Mouse (Mus musculus): Measurements from ENCODE around the gene Elfn1. TPM values are rescaled to one million over a fixed set of nuclear protein-coding genes. Genes with fewer than 3 reads are reported as not detected.

Elfn1 gene
- total and polyA plus RNA-seq, 3 experiments, result 0.04 to 0.06 TPM; not detected in 1

DNA sequence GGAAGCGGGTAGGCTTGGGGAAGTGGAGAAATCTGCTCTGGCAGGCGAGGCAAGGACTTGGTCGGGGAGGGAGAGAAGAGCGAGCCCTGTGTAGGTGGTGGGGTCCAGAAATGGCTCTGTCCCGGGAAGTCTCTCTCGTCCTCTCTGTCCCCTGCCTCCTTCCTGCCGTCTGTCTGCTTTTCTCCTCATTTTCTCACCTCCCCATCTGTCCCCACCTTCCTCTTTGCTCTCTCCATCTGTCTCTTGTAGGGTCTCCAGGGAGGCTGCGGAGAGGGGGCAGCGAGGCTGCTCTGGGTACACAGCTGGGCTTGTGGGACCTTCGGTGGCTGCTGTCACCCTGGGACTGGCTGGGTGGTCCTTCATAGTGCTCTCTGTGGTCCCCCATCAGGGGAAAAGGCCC lies 18.4 kb upstream of the Elfn1 start:
- Histone ChIP-seq H3K4me3 (replicated peaks in 1 of 3; ENCODE audit: low read depth in 2 of 3, low read length in 2 of 3, poor library complexity in 1 of 3) (no peak overlapping the region), H3K79me2 (replicated peaks; ENCODE audit: control insufficient read depth, extremely low read depth, insufficient read depth, poor library complexity, severe bottlenecking) (no peaks in the 10 kb centered on the region), H3K27me3 (replicated peaks) (peaks cover 51% of the 10 kb centered on the region), H3K4me2 (ENCODE audit: insufficient read depth, low read depth, poor library complexity, severe bottlenecking) (no peak overlapping the region), H3K9me3 (replicated peaks; ENCODE audit: low read length) (peaks cover 7% of the 10 kb centered on the region), H3K4me1 (ENCODE audit: control insufficient read depth in 1 of 2, insufficient read depth in 2 of 2) (peaks cover 3 to 23% of the 10 kb centered on the region in 2 experiments; a peak in 3 of 4 replicates), H3K36me3 (replicated peaks in 1 of 2; ENCODE audit: control insufficient read depth in 1 of 2, insufficient read depth in 1 of 2, low read length in 1 of 2) (no peaks in the 10 kb centered on the region), H3K27ac (ENCODE audit: insufficient read depth, low read depth) (no peak overlapping the region), H3K9ac (ENCODE audit: insufficient read depth, low read depth) (no peak overlapping the region)
- in situ Hi-C loops (cut with MboI; ENCODE audit: low pct_ligation_motif_present, low pct_unique_long_range_greater_than_20kb, low sequenced_read_pairs), result no loop called here
- dilution Hi-C loops (cut with MboI; ENCODE audit: extremely low pct_ligation_motif_present, extremely low pct_unique_long_range_greater_than_20kb, low sequenced_read_pairs), result no loop called here
- DNase-seq (ENCODE audit: extremely low read depth), result no peak
- TF ChIP-seq JUND (conservative IDR thresholded peaks at IDR 0.05; ENCODE audit: low read depth, low read length) (no peak), MEF2A (IDR thresholded peaks at IDR 0.05; ENCODE audit: borderline replicate concordance, low read depth, low read length) (no peak), JUN (IDR thresholded peaks at IDR 0.05; ENCODE audit: insufficient read depth, low read depth, low read length) (no peak), KAT2A (IDR thresholded peaks at IDR 0.05; ENCODE audit: insufficient replicate concordance, low read length) (no peak), MAFK (IDR thresholded peaks at IDR 0.05; ENCODE audit: insufficient replicate concordance, low read length) (no peak), ZC3H11A (IDR thresholded peaks at IDR 0.05; ENCODE audit: low read depth, low read length) (no peak), USF2 (conservative IDR thresholded peaks at IDR 0.05; ENCODE audit: low read depth, low read length) (no peak), MXI1 (IDR thresholded peaks at IDR 0.05; ENCODE audit: low read depth, low read length) (no peak), PAX5 (IDR thresholded peaks at IDR 0.05; ENCODE audit: low read length) (no peak), BHLHE40 (IDR thresholded peaks at IDR 0.05; ENCODE audit: low read depth, low read length) (no peak), SIN3A (IDR thresholded peaks at IDR 0.05; ENCODE audit: low read length) (no peak), GABPA (IDR thresholded peaks at IDR 0.05; ENCODE audit: insufficient replicate concordance, low read depth, low read length) (no peak), MYC (IDR thresholded peaks at IDR 0.05; ENCODE audit: low read depth, low read length) (no peak), USF1 (IDR thresholded peaks at IDR 0.05; ENCODE audit: low read depth, low read length) (no peak), SMC3 (IDR thresholded peaks at IDR 0.05; ENCODE audit: low read depth, low read length) (no peak), TBP (conservative IDR thresholded peaks at IDR 0.05; ENCODE audit: low read depth, low read length) (no peak), UBTF (IDR thresholded peaks at IDR 0.05; ENCODE audit: low read depth, low read length) (no peak)

DNA sequence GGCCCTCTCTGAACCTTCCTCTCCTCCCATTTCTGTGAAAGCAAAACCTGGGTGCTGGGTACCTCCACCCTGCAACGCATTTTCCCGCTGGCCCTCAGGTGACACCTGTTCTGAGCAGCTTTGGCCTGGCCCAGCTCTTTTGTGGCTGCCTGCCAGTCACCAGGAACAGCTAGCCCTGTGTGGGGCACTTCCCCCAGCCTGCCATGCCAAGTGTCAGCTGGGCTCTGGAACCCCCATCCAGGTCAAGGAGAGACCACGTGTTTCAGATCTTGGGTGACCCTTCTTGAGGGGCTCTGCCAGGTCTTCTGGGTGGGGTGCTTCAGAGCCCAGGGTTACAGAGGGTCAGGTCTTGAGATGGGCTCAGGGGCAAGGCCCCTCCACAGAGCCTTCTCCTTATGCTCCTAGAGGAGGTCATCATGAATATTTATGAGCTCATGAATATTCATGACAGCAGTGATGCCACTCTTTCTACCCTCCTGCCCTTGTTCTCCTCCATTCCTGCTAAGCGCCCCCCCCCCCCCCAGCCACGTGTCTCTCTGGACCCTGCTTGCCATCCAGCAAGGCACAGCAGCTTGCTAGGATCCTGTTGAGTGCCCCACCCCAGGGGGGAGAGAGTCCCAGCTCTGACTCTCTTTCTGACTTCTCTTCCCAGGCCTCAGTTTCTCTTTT lies 15.3 kb upstream of the Elfn1 start:
- no peak overlapping the region for H3K27ac ChIP-seq (ENCODE audit: insufficient read depth, low read depth)
- TF ChIP-seq BHLHE40 (IDR thresholded peaks at IDR 0.05; ENCODE audit: low read depth, low read length) (no peak), MYC (IDR thresholded peaks at IDR 0.05; ENCODE audit: low read depth, low read length) (no peak), GABPA (IDR thresholded peaks at IDR 0.05; ENCODE audit: insufficient replicate concordance, low read depth, low read length) (no peak), POLR2A (IDR thresholded peaks at IDR 0.05; ENCODE audit: low read depth, low read length) (no peak), E2F4 (IDR thresholded peaks at IDR 0.05; ENCODE audit: insufficient replicate concordance, low read depth, low read length) (no peak), SMC3 (IDR thresholded peaks at IDR 0.05; ENCODE audit: low read depth, low read length) (no peak), ZMIZ1 (IDR thresholded peaks at IDR 0.05; ENCODE audit: low read depth, low read length) (no peak), CHD1 (IDR thresholded peaks at IDR 0.05; ENCODE audit: low read depth, low read length) (no peak), USF2 (conservative IDR thresholded peaks at IDR 0.05; ENCODE audit: low read depth, low read length) (no peak), UBTF (IDR thresholded peaks at IDR 0.05; ENCODE audit: low read depth, low read length) (no peak), ELF1 (IDR thresholded peaks at IDR 0.05; ENCODE audit: low read depth, low read length) (no peak), RAD21 (IDR thresholded peaks at IDR 0.05; ENCODE audit: low read depth, low read length) (no peak), ZC3H11A (IDR thresholded peaks at IDR 0.05; ENCODE audit: low read depth, low read length) (no peak), NRF1 (IDR thresholded peaks at IDR 0.05; ENCODE audit: low read depth, low read length) (no peak), JUND (conservative IDR thresholded peaks at IDR 0.05; ENCODE audit: low read depth, low read length) (no peak), TCF12 (IDR thresholded peaks at IDR 0.05; ENCODE audit: low read depth, low read length) (no peak), EP300 (IDR thresholded peaks at IDR 0.05; ENCODE audit: low read length) (no peak), MAZ (IDR thresholded peaks at IDR 0.05; ENCODE audit: low read depth, low read length) (no peak), MAFK (IDR thresholded peaks at IDR 0.05; ENCODE audit: insufficient replicate concordance, low read length) (no peak)
- DNase-seq (ENCODE audit: extremely low read depth), result no peak
- dilution Hi-C loops (cut with MboI; ENCODE audit: extremely low pct_ligation_motif_present, extremely low pct_unique_long_range_greater_than_20kb, low sequenced_read_pairs) (no loop called here), in situ Hi-C loops (cut with MboI; ENCODE audit: low pct_ligation_motif_present, low pct_unique_long_range_greater_than_20kb, low sequenced_read_pairs) (no loop called here)
- H3K79me2 ChIP-seq (replicated peaks; ENCODE audit: control insufficient read depth, extremely low read depth, insufficient read depth, poor library complexity, severe bottlenecking), result no peaks in the 10 kb centered on the region
- H3K9me3 ChIP-seq (replicated peaks; ENCODE audit: low read length), result no peaks in the 10 kb centered on the region
- H3K4me2 ChIP-seq (ENCODE audit: insufficient read depth, low read depth, poor library complexity, severe bottlenecking), result no peak overlapping the region
- peaks cover 34% of the 10 kb centered on the region for H3K27me3 ChIP-seq (replicated peaks)
- H3K9ac ChIP-seq (ENCODE audit: insufficient read depth, low read depth), result no peak overlapping the region
- H3K36me3 ChIP-seq (replicated peaks in 1 of 2; ENCODE audit: control insufficient read depth in 1 of 2, insufficient read depth in 1 of 2, low read length in 1 of 2), result no peaks in the 10 kb centered on the region
- no peak overlapping the region for H3K4me3 ChIP-seq (replicated peaks in 1 of 3; ENCODE audit: low read depth in 2 of 3, low read length in 2 of 3, poor library complexity in 1 of 3)
- H3K4me1 ChIP-seq (ENCODE audit: control insufficient read depth in 1 of 2, insufficient read depth in 2 of 2), result peaks cover 3 to 49% of the 10 kb centered on the region in 2 experiments; a peak in 3 of 4 replicates
